Mouse (Mus musculus) 3T3-L1 (cell line): Measurements from ENCODE around the gene Man1c1.

Experiments used
- DNase-seq: peaks from one replicate; pipeline ENCODE4 v3.0.0-alpha.2; 2015; ENCODE audit warnings: low read depth, low spot score

The Man1c1 gene

DNA sequence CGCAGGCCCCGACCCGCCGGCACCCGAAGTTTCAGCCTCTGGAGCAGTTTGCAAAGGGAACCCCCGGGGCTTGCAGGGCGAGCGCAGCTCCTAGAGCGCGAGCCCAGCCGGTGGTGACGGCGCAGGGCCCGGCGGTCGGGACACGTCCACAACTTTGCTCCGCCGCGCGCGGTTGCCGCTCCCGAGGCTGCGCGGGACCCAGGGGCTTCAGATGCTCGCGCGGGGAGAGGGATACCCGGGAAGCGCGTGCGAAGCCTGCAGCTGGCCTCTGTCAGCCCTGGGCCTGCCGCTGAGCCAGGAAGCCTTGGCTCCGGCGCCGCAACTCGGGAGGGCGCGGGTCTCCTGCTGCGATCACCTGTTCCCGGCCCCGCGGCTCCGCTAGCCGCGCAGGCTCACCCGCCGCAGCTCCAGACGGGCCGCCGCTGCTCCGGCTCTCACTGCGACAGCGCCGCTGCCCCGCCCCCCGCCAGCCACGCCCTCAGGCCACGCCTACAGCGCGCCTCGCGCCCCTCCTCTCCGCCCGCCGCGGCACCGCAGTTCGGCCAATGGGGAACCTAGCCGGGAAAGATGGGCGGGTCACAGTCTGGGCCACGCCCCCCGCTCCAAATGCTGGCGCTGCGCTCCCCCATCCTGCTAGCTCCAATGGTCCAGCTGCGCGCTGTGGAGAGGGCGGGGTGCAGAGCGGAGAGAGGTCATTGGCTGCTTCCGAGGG lies at the start of gene Man1c1:
Gene Man1c1 (minus strand): TSS at position 456 of the 712 bp plus-strand sequence.
- peak; percentile 95 for DNase-seq

DNA sequence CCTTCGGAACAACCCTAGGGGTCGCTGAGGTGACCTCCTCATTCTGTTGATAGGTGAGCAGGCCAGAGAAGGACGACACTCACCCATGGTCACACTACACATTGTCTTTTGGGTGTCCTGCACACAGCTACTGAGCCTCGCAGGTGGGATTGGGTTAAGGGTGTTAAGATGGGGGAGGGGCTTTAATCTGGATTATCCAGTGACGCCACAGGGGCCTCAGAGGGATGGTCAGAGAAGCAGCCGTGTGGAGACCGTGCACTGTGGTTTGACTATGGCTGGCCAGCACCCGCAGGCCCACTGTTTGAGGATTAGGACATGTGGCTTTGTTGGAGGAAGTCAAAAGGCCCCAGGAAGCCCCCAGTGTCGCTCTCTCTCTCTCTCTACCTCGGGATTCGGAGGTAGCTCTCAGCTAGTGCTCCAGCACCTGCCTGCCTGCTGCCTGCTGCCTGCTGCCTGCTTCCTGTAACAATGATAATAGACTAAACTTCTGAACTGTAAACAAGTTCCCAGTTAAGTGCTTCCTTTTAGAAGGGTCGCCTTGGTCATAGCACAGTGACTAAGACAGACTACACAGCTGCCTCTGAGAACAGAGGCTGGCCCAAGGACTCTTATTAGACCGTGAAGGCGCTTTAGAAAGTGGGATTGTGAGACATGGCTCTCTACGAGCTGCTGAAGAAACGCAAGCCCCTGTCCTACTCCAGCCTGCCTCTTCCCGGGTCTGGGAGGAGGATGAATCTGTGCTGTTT lies 49.6 kb upstream of the Man1c1 start:
- DNase-seq: no peak

- DNase-seq: no peak
These were observed 48.9 kb upstream of the Man1c1 start for GRCm38 (mm10) chr4:134752911-134753426.

DNA sequence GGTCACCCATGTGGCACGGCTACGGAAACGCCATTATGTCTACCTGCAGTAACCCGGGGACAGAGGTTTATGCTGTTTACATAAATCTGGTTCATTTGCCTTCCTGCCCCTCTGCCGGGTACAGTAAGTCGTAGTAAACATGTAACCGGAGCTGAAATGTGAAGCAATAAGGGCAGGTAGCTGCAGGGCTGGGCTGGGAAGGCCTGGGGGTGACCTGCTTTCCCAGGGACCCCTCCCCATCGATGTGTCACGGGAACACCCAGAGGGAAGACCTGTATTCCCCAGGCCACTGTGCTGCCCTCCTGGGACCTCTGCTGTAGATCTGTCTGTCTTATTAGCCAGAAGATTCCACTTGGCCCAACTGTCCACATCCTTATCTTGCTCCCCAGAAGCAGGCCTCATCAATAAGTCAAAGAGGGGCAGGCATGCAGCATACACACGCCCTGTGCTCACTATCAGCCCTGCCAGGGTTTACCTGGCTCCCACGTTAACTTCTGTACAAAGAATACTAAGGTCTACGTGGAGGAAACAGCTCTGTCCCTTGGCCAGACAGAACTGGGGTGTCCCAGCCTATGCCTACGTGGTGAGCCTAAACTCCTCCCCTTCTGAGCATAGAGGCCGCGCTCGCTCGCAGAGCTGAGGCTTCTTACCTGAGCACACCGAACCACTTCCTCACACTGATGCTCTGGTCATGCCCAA lies 47.7 kb upstream of the Man1c1 start:
- no peak for DNase-seq

DNA sequence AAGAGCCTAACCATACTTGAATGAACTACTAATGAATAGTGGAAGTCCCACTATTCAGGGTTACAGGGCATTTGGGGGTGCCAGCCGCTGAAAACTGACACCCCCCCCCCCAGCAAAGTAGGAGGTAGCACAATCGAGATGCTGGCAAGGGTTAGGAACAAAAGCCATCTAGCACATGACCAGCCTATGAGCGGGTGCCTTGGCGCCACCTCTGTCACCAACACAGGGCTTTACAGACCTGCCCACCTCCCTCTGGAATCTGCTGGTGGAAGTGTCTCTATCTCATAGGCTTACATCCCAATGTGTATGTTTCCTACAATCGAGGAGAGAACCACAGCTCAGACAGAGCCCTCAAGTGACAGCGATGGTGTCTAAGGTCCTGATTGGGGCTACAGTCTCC lies 46.7 kb upstream of the Man1c1 start:
- no peak for DNase-seq

GRCm38 (mm10) chr4:134750263-134750662 lies 46.2 kb upstream of the Man1c1 start:
- DNase-seq: no peak

GRCm38 (mm10) chr4:134749301-134750030 lies 45.4 kb upstream of the Man1c1 start:
- DNase-seq: peak; percentile 50

DNA sequence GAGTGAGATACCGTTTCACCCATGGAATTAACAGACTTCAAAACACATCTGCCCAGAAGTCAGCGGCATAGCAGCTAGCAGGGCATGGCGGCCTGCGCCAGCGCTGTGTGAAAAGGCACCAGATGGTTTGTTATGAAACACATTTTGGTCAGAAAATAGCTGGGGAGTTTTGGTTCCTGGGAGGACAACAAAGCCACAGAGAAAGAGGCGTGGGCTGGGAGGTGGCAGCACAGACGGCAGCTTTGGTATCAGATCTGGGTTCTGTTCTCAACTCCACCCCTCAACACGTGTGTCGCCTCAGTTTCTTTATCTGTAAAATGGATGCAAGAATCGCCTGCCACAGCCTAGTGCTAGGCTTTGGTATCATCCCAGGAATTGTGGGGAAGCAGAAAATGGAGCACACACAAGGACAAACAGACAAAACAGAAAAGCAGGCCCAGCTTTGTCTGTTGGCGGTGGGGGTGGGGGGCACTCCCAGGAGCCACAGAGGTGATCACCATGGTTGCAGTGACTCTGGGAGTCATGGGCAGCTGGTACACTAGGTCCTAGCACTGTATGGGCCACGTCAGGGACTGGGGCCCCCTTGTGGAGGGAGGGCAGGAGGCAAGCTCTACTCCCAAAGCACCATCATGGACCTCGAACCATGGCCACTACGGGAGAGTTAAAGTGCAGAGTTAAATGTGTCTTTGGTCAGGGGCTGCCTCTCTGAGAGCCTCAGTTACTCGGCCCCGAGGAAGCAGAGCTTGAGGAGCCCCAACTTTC lies 42.0 kb upstream of the Man1c1 start:
- DNase-seq: no peak

- DNase-seq: peak; percentile 51
These were observed 40.0 kb upstream of the Man1c1 start for GRCm38 (mm10) chr4:134743881-134744633.

GRCm38 (mm10) chr4:134741949-134742348 lies 37.9 kb upstream of the Man1c1 start:
- no peak for DNase-seq

- no peak for DNase-seq
These were observed 36.1 kb upstream of the Man1c1 start for GRCm38 (mm10) chr4:134740186-134740585.

- DNase-seq: no peak
These were observed 35.4 kb upstream of the Man1c1 start for GRCm38 (mm10) chr4:134739530-134739929.

DNA sequence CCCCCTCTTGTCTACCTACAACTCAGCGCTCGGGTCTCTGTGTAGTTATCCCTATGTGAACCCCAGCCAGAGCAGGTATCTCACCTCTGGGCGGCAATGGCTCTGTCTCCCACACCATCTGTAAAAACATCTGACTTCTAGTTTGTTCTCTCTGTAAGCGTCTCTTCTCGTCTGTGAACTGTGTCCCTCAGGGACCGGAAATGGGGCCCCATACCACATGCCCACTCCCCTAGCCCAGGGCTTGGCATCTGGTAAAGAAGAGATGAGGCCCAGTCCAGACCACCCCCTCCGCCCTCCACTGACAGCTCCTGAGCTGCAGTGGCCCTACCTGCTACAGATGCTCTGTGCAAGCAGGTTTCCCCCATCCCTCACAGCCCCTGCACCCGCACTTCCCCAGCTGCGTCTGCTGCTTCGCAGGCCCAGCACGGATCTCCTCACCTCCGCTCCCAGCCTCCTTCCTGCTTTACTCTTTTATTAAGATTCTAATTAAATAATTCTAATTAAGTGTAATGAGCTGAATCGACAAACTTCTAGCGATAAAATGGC lies 33.3 kb upstream of the Man1c1 start:
- no peak for DNase-seq

GRCm38 (mm10) chr4:134736147-134736546 lies 32.1 kb upstream of the Man1c1 start:
- DNase-seq: peak; percentile 33

DNA sequence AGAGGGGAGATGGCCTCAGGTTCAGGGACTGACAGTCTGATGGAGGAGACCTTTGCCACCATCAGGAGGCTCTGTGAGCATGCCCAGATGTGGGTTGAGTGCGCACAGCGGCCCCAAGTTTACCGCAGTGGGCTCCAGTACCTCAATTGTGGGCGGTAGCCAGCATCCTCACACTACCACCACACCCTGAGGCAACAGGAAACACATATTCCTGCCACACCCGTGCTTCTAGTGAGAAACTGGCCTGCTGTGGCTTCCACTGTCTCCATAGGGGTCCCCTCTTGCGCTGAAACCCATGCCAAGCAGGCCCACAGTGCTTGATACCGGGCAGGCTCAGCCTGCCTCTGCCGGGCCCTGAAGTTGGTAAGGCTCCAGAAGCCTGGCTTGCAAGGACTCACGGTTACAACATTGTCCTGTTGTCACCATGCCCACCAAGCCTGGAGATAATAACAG lies 30.6 kb upstream of the Man1c1 start:
- DNase-seq: peak; percentile 80

DNA sequence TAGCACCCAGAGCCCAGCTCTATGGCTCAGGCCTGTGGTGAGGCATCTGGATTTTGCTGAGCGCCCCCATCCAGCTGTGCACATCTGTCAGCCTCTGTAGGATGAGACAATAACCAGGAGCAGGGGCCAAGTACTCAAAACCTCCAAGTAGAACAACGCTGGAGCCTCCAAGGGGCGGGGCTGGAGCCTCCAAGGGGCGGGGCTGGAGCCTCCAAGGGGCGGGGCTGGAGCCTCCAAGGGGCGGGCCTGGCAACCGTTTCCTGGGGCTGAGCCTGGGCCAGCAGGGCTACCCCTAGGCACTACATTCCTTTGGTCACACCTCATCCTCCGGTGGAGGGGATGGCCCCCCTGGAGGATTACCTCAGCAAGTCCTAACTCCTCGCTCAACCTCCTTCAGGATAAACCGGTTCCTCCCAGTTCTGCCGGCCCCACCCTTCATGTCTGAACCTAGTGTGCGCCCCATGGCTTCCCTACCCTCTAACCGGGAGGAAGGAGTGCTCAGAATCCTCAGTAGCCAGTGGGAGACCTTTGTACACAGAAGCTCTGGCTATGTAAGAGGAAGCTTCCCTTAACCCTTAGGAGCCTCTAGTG lies 30.0 kb upstream of the Man1c1 start:
- peak; percentile 98 for DNase-seq

GRCm38 (mm10) chr4:134733371-134733770 lies 29.3 kb upstream of the Man1c1 start:
- no peak for DNase-seq

GRCm38 (mm10) chr4:134730106-134730505 lies 26.0 kb upstream of the Man1c1 start:
- DNase-seq: peak; percentile 31

- peak; percentile 35 for DNase-seq
These were observed 21.8 kb upstream of the Man1c1 start for GRCm38 (mm10) chr4:134725735-134726345.
